Mouse (Mus musculus): Measurements from ENCODE around the gene Hist1h4c.
"Not testable (repeated sequence)": the region's sequence is repeated elsewhere in the genome, so short reads cannot be mapped to it uniquely, and the experiment has no call there.

DNA sequence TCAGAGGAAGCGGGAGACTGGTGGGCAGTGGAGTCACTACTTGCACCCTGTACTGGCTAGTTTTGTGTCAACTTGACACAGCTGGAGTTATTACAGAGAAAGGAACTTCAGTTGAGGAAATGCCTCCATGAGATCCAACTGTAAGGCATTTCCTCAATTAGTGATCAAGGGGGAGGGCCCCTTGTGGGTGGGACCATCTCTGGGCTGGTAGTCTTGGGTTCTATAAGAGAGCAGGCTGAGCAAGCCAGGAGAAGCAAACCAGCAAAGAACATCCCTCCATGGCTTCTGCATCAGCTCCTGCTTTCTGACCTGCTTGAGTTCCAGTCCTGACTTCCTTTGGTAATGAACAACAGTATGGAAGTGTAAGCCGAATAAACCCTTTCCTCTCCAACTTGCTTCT, 4.5 kb upstream of the Hist1h4c start:
- not testable (repeated sequence) for TF ChIP-seq CTCF (IDR thresholded peaks at IDR 0.05; ENCODE audit: low read depth, low read length); GATA1 (IDR thresholded peaks at IDR 0.05; ENCODE audit: borderline replicate concordance, low read length)
